Mouse (Mus musculus): ENCODE data around the gene Slc16a9. TPM values are rescaled to one million over a fixed set of nuclear protein-coding genes. Genes with fewer than 3 reads are reported as not detected.

Slc16a9 gene
- total RNA-seq, 2 experiments from 2014 or later, result 5.9 to 6.0 TPM

- DNase-seq, result no peak
- intact Hi-C loops (cut with DNase I; ENCODE audit: low total_unique reads), result no loop called here
Observed at GRCm38 (mm10) chr10:70288406-70289327, 43.8 kb downstream of the Slc16a9 start.

DNA sequence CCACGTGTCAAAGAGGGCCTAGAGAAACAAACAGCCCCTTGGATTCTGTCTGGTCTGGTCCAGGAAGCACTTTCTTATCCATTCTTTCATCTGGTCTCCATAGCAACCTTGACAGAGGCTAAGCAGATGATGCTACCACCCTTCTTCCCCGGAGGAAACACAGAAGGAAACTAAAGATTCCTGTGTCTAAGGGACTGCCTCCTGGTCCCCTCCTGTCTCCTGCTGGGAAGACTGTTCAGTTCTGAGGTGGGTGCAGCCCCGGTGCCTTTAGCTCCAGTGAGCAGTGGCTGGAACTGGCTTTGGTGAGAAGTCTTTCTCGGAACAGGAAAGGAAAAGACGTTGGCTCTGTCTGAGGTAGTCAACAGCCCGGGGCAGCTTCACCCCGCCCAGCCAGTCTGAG lies 47.1 kb downstream of the Slc16a9 start:
- no peak for DNase-seq
- intact Hi-C loops (cut with DNase I; ENCODE audit: low total_unique reads), result loop anchor here (5.0 to 10.0 kb wide), 3 partner anchors 120 to 420 kb away; no protein-coding TSS in a partner anchor

- no peak for DNase-seq
- intact Hi-C loops (cut with DNase I; ENCODE audit: low total_unique reads), result loop anchor here (5.0 to 10.0 kb wide), 3 partner anchors 122 to 422 kb away; no protein-coding TSS in a partner anchor
Observed at GRCm38 (mm10) chr10:70294094-70294493, 49.2 kb downstream of the Slc16a9 start.

DNA sequence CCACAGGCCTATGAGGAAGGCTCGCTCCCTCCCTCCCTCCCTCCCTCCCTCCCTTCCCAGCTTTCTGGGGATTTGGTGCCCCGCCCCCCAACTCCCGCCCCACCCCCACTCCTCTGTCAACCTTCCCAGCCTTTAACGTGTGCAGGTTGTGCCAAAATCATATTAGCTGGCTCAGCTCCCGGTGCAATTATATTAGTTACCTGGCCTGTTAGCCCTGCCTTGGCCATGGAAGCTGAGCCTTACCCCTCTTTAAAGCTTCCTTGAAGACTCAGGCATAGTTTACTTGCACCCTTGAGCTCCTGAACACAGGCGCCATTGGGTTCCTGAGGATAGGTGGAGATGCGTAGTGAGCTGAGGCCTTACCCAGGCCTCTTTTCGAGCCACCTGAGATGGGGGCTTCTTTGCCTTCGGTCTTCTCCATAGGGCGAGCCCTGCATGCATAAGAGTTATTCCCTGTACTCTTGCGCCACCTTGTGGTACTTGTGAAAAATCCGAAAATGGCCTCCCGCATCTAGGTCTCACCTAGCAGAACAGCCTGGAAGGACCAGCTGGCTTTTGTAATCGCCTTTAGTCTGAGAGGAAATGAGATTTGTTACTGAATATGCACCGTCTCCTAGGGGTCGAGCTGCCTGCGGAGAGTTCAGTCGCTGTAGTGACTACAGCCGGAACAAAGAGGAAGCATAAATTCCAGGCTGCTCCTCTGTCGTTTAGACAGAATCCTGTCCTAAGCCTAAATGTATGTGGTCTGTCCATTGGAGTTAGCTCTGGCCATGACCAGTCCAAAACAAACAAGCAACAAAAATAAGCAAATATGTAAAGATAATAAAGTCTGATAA lies 51.8 kb downstream of the Slc16a9 start:
- DNase-seq, result peak; percentile 54
- intact Hi-C loops (cut with DNase I; ENCODE audit: low total_unique reads), result loop anchor here (5.0 to 10.0 kb wide), 2 partner anchors 99 to 282 kb away; no protein-coding TSS in a partner anchor

DNA sequence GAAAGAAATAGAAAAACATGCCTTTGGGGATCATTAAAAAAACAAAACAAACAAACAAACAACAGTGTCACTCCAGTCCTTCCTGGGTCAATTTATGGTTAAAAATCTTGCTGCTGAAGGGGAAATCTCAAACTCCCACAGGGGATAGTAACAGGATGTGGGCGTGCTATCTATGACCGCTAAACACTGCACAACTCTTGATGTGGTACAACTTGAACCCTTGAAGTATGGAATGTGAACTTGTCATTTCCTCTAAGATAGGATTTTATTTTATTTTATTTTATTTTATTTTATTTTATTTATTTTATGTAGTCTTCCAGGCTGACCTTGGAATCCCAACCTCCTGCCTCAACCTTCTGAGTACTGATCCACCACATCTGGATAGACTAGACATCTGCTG lies 54.2 kb downstream of the Slc16a9 start:
- DNase-seq, result no peak
- intact Hi-C loops (cut with DNase I; ENCODE audit: low total_unique reads), result loop anchor here (5.0 to 10.0 kb wide), 2 partner anchors 102 to 284 kb away; no protein-coding TSS in a partner anchor

DNA sequence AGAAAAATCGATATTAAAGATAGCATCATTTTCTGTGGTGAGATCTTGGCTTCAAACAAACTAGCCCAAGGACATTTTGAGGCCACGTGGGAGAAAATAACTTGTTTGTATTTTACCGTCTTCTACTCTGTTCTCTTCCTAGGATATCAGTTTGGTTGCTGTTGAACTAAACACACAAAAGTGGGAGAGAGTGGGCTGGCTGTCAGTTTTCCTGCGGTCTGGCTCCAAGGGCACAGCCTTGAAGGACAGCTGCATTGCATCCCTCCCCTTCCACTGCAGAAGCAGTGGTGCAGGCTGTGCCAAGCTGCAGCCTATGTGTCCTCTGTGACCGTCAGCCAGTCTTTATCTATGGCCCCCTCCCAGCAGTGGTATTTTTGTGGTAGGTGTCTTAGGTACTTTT lies 54.8 kb downstream of the Slc16a9 start:
- intact Hi-C loops (cut with DNase I; ENCODE audit: low total_unique reads), result loop anchor here (5.0 to 10.0 kb wide), 2 partner anchors 102 to 285 kb away; no protein-coding TSS in a partner anchor
- no peak for DNase-seq

GRCm38 (mm10) chr10:70301190-70301589 lies 56.3 kb downstream of the Slc16a9 start:
- no peak for DNase-seq
- intact Hi-C loops (cut with DNase I; ENCODE audit: low total_unique reads), result no loop called here

GRCm38 (mm10) chr10:70303203-70303602 lies 58.3 kb downstream of the Slc16a9 start:
- DNase-seq, result no peak
- intact Hi-C loops (cut with DNase I; ENCODE audit: low total_unique reads), result no loop called here

DNA sequence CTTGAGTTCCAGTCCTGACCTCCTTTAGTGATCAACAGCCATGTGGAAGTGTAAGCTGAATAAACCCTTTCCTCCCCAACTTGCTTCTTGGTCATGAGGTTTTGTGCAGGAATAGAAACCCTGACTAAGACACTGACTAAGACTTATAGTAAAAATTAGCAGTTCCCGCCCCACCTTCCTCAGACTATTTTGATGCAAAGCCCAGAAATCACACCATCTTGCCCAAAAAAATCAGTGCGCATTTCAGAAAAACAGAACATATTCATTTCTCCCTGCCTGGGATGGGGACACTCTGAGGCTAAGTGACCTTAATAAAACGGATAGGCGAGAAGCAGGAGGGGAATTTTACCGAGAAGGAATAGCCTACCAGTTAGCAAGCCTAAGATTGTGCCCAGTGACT lies 60.8 kb downstream of the Slc16a9 start:
- intact Hi-C loops (cut with DNase I; ENCODE audit: low total_unique reads), result no loop called here

DNA sequence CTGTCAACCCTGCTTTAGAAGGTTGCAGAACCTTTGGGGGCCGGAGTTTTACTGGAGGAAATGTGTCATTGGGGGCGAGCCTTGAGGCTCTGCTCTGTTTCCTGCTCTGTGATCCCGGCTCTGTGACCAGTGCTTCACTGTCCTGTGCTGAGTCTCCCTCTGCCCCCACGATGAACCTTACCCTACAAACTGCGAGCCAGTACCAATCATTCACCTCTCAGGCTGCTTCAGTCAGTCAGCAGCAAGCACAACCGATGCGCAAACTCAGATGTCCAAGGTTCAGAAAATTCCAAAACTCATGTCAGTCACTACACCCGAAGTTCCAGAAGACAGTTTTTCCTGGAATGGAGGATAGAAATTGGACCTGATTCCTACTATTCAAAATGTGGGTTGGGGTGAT lies 64.5 kb downstream of the Slc16a9 start:
- intact Hi-C loops (cut with DNase I; ENCODE audit: low total_unique reads), result no loop called here
- DNase-seq, result no peak

More for the DNA sequence above, 60.8 kb downstream of the Slc16a9 start:
- no peak for DNase-seq

DNA sequence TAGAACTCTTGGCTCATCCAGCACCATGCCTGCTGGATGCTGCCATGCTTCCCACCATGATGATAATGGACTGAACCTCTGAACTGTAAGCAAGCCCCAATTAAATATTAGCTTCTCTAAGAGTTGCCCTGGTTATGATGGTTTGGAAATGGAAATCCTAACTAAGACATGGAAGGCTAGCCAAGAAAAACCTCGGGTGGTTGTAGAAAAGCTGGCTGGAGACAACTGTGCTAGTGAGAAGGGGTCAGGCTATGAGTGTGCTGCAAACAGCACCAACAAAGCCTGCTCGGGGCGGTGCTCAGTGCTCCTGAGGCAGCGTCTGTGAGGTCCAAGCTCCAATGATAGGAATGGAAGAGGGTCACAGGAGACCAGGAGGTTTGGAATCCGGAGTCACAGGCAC lies 65.7 kb downstream of the Slc16a9 start:
- intact Hi-C loops (cut with DNase I; ENCODE audit: low total_unique reads), result loop anchor here (10.0 kb wide), 1 partner anchor 654 kb away; no protein-coding TSS in a partner anchor
- no peak for DNase-seq

GRCm38 (mm10) chr10:70315895-70316294 lies 71.0 kb downstream of the Slc16a9 start:
- no peak for DNase-seq
- intact Hi-C loops (cut with DNase I; ENCODE audit: low total_unique reads), result loop anchor here (5.0 to 10.0 kb wide), 2 partner anchors 246 to 649 kb away; no protein-coding TSS in a partner anchor

DNA sequence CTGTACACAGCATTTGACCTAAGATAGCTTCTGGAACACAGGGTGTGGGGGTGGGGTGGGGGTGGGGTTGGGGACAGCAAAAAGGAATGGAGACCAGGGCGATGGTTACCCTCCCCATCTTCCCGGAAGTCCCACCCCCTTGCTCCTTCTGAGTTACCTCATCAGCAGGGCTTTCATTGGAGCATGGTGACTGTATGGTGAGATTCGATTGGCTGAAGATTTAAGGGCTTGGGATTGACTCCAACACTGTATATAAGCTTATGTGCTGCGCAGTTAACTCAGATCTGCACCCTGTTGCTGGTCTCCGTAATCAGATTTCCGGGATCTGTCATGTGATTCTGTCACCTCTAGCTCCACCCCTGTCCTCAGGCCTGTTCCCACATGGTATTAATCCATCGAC lies 72.0 kb downstream of the Slc16a9 start:
- DNase-seq, result no peak
- intact Hi-C loops (cut with DNase I; ENCODE audit: low total_unique reads), result loop anchor here (5.0 to 10.0 kb wide), 2 partner anchors 245 to 648 kb away; no protein-coding TSS in a partner anchor

DNA sequence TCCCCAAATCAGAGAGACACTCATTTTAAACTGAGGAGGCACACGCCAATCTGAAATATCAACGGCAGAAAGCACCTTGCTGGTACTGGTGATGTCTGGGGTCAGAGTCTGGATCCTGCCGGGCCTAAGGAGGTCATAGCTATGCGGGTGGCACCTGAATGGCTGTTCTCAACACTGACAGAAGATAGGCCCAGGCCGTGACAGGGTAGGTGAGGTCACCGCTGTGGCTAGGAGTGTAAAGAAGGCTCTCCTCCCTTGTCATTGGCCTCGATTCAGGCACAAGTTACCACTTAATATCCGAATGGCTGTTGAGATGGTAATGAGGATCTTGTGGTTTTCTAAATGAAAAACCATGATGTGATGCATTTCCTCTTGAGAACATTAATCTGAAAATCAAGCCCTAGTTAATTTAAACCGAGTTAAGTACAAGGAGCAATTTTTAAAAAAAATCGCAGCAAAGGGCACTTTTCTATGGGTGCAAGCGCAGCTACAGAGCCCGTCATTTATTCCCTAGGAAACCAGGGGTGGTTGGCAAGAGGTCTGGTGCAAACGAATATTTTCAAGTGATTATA lies 72.6 kb downstream of the Slc16a9 start:
- no peak for DNase-seq
- intact Hi-C loops (cut with DNase I; ENCODE audit: low total_unique reads), result loop anchor here (5.0 to 10.0 kb wide), 2 partner anchors 245 to 647 kb away; no protein-coding TSS in a partner anchor

DNA sequence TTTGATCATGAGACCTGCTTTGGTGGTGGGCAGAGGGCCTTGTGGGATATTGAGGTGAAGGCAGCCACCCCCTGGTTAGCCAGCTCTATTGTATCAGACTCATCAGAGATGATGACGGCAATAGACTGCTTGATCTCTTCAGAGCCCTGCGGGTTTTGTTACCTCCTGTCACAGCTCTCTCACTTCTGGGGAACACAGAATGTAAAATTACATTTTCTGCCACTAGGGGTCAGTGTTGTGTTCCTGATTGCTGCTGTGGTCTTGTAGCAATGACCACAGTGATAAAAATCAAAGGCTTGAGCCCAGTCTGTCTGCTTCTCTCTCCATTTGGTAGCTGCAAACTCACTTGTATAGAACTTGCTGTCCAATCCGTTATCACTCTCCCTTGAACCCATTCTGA lies 73.7 kb downstream of the Slc16a9 start:
- no peak for DNase-seq
- intact Hi-C loops (cut with DNase I; ENCODE audit: low total_unique reads), result loop anchor here (5.0 to 10.0 kb wide), 2 partner anchors 244 to 646 kb away; no protein-coding TSS in a partner anchor

DNA sequence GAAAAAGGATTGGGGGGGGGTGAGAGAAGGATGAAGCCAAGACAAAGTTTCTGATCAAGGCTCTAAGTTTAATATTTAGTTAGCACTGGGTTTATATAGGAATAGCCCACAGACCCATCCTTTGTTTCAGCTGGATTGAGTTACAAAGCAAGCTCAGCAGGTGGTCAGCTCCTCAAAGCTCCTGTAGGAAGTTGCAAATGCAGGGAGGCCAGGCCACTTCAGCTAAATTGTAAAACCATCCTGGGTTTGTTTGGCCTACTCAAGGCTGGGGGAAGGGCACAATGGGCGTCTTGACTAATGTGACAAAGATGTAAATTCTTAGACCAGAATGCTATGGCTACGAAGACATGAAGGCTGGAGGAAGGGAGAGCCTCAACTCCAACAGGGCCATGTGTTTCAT lies 80.6 kb downstream of the Slc16a9 start:
- intact Hi-C loops (cut with DNase I; ENCODE audit: low total_unique reads), result no loop called here
- no peak for DNase-seq

DNA sequence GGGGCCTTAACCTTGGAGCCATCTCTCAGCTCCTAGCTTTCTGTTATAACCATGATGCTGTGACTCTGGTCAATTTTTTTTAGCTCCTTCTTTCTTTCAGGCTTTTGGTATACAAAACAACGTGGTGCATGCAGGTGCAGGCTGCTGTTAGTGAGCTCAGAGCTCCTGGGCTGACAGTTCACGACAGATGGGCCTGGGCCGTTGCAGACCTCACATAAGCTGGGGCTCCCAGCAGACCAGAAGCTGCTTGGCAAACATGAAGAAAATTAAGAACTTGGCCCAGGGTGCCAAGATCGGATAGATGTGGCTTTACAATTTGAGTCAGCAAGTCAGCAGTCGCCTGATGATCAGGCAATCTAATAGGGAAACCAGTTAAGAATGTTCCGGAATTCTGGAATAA lies 82.4 kb downstream of the Slc16a9 start:
- no peak for DNase-seq
- intact Hi-C loops (cut with DNase I; ENCODE audit: low total_unique reads), result no loop called here

- intact Hi-C loops (cut with DNase I; ENCODE audit: low total_unique reads), result no loop called here
- no peak for DNase-seq
Observed at GRCm38 (mm10) chr10:70328139-70328538, 83.2 kb downstream of the Slc16a9 start.
